Mouse (Mus musculus): Measurements from ENCODE around the gene Zfp949. TPM values are rescaled to one million over a fixed set of nuclear protein-coding genes. Genes with fewer than 3 reads are reported as not detected.

Gene Zfp949
- total RNA-seq (2015), result 8.8 and 11.2 TPM in 2 replicates
- 10.2 and 10.4 TPM in 2 replicates for total RNA-seq (2017)

GRCm38 (mm10) chr9:88547851-88548613 lies at the start of gene Zfp949:
Gene Zfp949, plus strand, starts transcription at chr9:88548020.
- peak; percentile 76 for ATAC-seq (replicated peaks; ENCODE audit: poor library complexity)

GRCm38 (mm10) chr9:88500112-88500511 lies 47.7 kb upstream of the Zfp949 start:
- ATAC-seq (replicated peaks; ENCODE audit: poor library complexity), result peak; percentile 90

GRCm38 (mm10) chr9:88501846-88502245 lies 46.0 kb upstream of the Zfp949 start:
- ATAC-seq (replicated peaks; ENCODE audit: poor library complexity), result no peak

- no peak for ATAC-seq (replicated peaks; ENCODE audit: poor library complexity)
Measured at GRCm38 (mm10) chr9:88515546-88515945, 32.3 kb upstream of the Zfp949 start.

- no peak for ATAC-seq (replicated peaks; ENCODE audit: poor library complexity)
Measured at GRCm38 (mm10) chr9:88516361-88516995, 31.3 kb upstream of the Zfp949 start.

- ATAC-seq (replicated peaks; ENCODE audit: poor library complexity), result no peak
Measured at GRCm38 (mm10) chr9:88519390-88520121, 28.3 kb upstream of the Zfp949 start.

GRCm38 (mm10) chr9:88520122-88520848 lies 27.5 kb upstream of the Zfp949 start:
- no peak for ATAC-seq (replicated peaks; ENCODE audit: poor library complexity)

GRCm38 (mm10) chr9:88520849-88521483 lies 26.9 kb upstream of the Zfp949 start:
- no peak for ATAC-seq (replicated peaks; ENCODE audit: poor library complexity)

GRCm38 (mm10) chr9:88521961-88522568 lies 25.8 kb upstream of the Zfp949 start:
- ATAC-seq (replicated peaks; ENCODE audit: poor library complexity), result no peak

- peak; percentile 77 for ATAC-seq (replicated peaks; ENCODE audit: poor library complexity)
Measured at GRCm38 (mm10) chr9:88522569-88523334, 25.1 kb upstream of the Zfp949 start.

- ATAC-seq (replicated peaks; ENCODE audit: poor library complexity), result no peak
Measured at GRCm38 (mm10) chr9:88523335-88523668, 24.5 kb upstream of the Zfp949 start.

GRCm38 (mm10) chr9:88524367-88524766 lies 23.5 kb upstream of the Zfp949 start:
- ATAC-seq (replicated peaks; ENCODE audit: poor library complexity), result no peak

GRCm38 (mm10) chr9:88524796-88525195 lies 23.0 kb upstream of the Zfp949 start:
- no peak for ATAC-seq (replicated peaks; ENCODE audit: poor library complexity)

GRCm38 (mm10) chr9:88525341-88525740 lies 22.5 kb upstream of the Zfp949 start:
- ATAC-seq (replicated peaks; ENCODE audit: poor library complexity), result no peak

GRCm38 (mm10) chr9:88527956-88528355 lies 19.9 kb upstream of the Zfp949 start:
- ATAC-seq (replicated peaks; ENCODE audit: poor library complexity), result no peak

- ATAC-seq (replicated peaks; ENCODE audit: poor library complexity), result 0 out of 2 replicates have a peak, but pooled peaks have one; percentile 30
Measured at GRCm38 (mm10) chr9:88528736-88529135, 19.1 kb upstream of the Zfp949 start.

- ATAC-seq (replicated peaks; ENCODE audit: poor library complexity), result peak; percentile 47
Measured at GRCm38 (mm10) chr9:88529571-88529970, 18.2 kb upstream of the Zfp949 start.

- peak; percentile 23; the same call in 1 of the 2 replicates for ATAC-seq (replicated peaks; ENCODE audit: poor library complexity)
Measured at GRCm38 (mm10) chr9:88529979-88530580, 17.7 kb upstream of the Zfp949 start.

- peak; percentile 40 for ATAC-seq (replicated peaks; ENCODE audit: poor library complexity)
Measured at GRCm38 (mm10) chr9:88534093-88534492, 13.7 kb upstream of the Zfp949 start.

All from megakaryocyte progenitor cell, adult 5-6 weeks (primary cell).